Mouse (Mus musculus): ENCODE measurements around the gene Slc35c2.
A peak's percentile ranks its signal among the peaks of the same experiment; 100 is the strongest.

The Slc35c2 gene

GRCm38 (mm10) chr2:165287202-165287984, at the start of gene Slc35c2:
Gene Slc35c2 (minus strand): TSS chr2:165287869.
- DNase-seq = peak; percentile 94

DNA sequence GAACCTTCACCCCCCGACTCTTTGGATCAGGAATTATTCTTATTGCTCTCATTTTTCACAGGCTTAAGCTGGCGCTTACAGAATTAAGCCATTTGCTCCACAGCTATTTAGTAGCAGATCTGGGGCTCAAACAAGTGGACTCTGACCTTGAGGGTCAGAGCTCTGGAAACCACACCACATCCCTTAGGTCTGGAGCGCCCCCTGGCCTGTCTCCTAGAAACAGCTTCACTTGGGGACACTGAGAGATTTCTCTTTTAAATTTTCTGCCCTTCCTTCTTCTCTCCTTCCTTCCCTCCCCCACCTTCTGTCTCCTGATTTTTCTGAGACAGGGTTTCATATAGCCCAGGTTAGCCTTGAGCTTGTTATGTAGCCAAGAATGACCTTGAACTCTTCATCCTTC, 49.5 kb upstream of the Slc35c2 start:
- peak; percentile 79 for DNase-seq

- DNase-seq = peak; percentile 76
These were observed 45.0 kb upstream of the Slc35c2 start for GRCm38 (mm10) chr2:165332610-165333210.

- no peak for DNase-seq
These were observed 42.0 kb upstream of the Slc35c2 start for GRCm38 (mm10) chr2:165329703-165330102.

DNA sequence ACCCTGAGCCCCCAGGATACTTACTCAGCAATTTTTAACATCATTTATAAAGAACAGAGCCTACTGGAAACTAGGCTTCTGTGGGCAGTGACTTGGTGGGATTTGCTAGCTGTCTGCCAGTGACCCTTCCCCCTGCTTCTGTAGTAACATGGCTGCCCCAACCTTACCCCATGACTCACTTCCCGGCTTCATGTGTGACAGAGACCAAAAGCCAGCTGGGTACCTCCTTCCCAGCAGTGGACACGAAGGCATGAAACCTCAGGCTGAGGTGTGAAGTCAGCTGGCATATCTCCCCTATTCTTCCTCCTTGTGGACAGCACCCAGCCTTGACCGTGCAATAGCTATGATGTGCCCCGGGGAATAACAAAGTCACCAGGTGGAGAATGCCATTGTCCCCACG, 41.1 kb upstream of the Slc35c2 start:
- no peak for DNase-seq

DNA sequence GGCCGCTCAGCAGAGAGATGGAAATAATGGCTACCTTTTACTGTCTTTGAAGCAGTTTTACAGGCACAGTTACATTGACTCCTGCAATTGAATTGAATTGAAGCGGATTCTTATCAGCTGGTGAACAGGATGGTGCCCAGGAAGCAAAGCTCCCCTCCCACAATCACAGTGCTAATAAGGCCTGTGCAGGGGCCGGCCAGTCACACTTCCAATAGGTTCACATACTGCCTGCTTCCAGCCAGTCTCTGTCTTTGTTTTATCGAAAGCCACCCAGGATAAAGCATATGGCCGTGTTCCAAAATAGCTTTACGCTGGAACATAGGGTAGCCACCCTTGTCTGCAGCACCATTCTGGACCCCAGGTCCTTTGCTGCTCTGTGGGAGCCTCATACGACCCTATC, 39.7 kb upstream of the Slc35c2 start:
- no peak for DNase-seq

DNA sequence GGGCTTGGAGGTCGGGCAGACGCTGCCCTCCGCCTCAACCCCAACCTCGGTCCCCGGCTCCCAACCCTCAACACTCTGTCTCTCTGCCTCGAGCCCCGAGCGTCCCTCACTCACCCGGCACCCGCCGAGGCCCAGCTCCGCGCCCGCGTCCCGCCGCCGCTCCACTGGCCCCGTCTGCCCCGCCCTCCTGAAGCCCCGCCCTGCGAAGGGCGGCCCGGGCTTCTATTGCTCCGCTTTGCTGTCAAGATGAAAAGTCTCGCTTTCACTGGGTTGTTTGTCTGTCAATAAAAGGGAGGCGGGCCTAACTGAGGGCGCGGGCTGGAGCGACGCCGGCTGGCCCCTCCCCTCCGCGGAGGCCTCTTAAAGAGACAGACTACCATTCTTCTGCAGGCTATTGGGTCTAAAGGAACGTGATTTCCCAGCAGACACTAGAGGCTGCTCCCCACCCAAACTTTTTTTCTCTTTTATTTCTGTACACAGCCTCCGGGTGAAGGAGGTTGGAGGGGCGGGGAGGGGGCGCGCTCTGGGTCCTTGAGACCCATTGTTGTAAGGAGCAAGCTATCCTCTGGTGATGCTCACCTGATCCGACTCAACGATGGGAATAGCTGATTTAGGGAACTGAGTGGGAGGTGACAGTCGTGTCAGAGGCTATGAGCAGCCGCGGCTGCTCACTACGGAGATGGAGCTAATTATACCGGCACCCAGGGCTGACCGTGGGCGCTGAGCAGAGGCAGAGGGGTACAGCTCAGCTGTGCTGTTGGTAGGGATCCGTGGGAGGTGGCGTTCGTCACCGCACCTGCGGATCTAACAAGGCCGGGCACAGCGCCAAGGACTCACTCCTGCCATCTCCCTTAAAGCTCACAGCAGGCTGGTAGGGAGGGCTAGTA, 38.9 kb upstream of the Slc35c2 start, which contains the start of gene Elmo2:
Elmo2 (minus strand) TSS at position 176 of the 887 bp plus-strand sequence.
- peak; percentile 99 for DNase-seq

GRCm38 (mm10) chr2:165325521-165326303, 38.0 kb upstream of the Slc35c2 start:
- DNase-seq = peak; percentile 41

DNA sequence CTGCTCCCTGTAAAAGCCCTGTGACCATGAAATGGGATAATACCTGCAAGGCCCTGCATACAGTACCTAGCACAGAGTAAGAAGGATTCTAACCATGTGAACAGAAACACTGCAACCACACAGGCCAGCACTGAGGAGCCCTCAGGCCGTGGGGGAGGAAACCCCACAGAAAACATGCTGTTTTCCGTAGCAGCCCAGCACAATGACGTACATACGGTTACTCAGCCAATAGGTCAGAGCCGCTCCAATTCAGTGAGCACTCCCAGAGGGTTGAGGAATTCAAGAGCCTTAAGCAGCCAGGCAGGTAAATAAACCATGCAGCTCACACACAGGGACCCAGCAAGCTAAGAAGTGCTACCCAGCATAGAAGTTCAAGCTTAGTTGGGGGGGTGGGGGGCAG, 36.3 kb upstream of the Slc35c2 start:
- DNase-seq = peak; percentile 74

GRCm38 (mm10) chr2:165323484-165323883, 35.8 kb upstream of the Slc35c2 start:
- DNase-seq = no peak

- DNase-seq = no peak
These were observed 34.5 kb upstream of the Slc35c2 start for GRCm38 (mm10) chr2:165321981-165322735.

DNA sequence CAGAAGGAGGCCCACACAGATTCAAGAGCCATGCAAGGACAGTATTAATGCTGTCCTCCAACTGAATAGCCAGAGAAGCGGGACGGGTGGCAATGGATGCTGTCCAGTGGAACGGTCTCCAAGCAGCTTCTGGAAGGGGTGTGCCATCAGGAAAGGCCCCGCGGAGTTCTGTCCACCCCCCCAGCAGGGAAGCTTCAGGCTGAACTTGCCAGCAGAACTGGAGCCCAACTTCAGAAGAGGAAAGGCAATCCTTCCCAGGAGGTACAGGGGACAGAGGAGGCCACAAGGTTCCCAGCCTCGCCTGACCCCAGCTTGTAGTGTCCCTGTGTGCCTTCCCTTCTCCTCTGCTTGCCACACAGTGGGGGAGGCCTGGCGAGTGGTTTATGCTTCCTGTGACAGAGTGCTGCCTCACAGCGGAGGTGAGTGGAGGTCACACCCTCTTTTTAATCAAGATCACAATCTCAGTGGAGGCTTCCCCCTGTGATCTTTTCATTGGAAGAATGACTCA, 33.8 kb upstream of the Slc35c2 start:
- peak; percentile 63 for DNase-seq

DNA sequence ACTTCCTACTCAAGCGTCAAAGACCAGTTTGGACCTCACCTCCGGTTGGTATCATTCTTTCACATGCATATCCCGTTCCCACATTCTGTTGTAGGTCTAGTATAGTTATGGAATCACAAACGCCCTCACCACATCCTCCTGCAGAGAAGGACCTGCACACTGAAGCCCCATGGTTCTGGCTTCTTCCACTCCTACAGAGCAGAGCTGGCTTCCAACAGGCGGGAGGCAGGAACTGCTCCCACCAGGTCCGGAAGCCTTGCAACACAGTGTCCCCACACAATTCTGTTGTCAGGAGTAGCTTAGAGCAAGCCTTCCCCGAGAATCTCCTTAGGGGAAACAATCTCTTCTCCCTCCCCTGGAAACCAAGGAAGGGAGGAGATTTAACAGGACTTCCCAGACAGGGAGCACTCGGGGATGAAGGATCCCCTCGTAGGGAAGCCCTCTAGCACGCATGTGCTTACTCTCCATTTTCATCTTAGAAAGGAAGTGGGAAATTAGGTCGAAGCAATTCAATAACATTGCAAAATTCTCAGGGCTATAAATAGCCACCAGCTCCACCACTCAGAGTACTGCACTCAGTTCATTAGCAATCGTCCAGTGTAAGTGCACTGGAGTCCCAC, 33.0 kb upstream of the Slc35c2 start:
- peak; percentile 67 for DNase-seq

GRCm38 (mm10) chr2:165319503-165319902, 31.8 kb upstream of the Slc35c2 start:
- DNase-seq = peak; percentile 51

GRCm38 (mm10) chr2:165318941-165319340, 31.3 kb upstream of the Slc35c2 start:
- DNase-seq = no peak

GRCm38 (mm10) chr2:165317621-165318263, 30.1 kb upstream of the Slc35c2 start:
- peak; percentile 35 for DNase-seq

DNA sequence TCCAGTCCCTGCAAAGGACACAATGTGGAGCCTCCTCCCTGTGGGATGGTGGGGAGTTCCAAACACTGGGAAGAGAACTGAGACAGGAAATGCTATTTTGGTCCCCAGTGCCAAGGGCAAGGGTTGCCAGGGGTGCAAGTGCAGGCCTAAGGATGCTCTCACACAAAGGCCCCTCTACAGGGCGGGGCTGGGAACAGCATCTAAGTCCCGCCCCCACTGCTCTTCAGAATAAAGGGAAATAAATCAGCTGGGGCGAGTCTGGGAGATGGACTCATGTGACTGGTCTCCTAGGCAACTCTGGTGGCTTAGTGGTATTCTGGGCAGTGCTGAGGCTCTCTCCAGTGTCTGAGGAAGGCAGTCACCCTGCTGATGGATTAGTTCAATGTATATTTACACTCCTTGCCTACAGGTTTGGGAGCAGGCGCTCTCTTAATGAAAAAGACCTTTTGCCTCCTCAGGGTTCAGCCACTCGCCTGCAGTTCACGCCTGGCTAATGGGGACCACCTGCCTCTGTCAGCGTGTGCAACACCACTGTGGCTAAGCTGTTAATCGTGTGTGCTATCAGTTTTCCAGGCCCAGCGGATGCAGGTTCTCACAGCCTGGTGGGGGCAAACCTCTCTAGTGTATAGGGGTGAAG, 29.3 kb upstream of the Slc35c2 start:
- DNase-seq = peak; percentile 90

GRCm38 (mm10) chr2:165316204-165316603, 28.5 kb upstream of the Slc35c2 start:
- DNase-seq = no peak

- no peak for DNase-seq
These were observed 26.5 kb upstream of the Slc35c2 start for GRCm38 (mm10) chr2:165314197-165314596.

GRCm38 (mm10) chr2:165312381-165312780, 24.7 kb upstream of the Slc35c2 start:
- DNase-seq = no peak
